Mouse (Mus musculus): ENCODE measurements at regions not wholly inside any gene's neighbourhood (a gene's known extent, or its start where the extent isn't known, plus 50 kb on each side); places are given as distances from the start of the nearest gene placed in this dataset.

GRCm38 (mm10) chr3:104712711-104713110 is 68.1 kb upstream of the Ppm1j start:
- no peak overlapping the region for H3K4me2 ChIP-seq (ENCODE audit: low read depth)
- 48% methylated on average over 3 of the region's 3 CpGs for WGBS (ENCODE audit: insufficient replicate concordance)
- no peaks in the 10 kb centered on the region for H3K27me3 ChIP-seq (ENCODE audit: control insufficient read depth, insufficient read depth, low read length)
- no peak overlapping the region for H3K9ac ChIP-seq (replicated peaks)
- DNase-seq (ENCODE audit: low read depth in 3 of 3, low spot score in 3 of 3) (no peak), ATAC-seq (ENCODE audit: insufficient read depth) (no peak)
- no peaks in the 10 kb centered on the region for H3K9me3 ChIP-seq (ENCODE audit: control insufficient read depth, low read length)
- H3K27ac ChIP-seq = no peak overlapping the region
- TF ChIP-seq CTCF (IDR thresholded peaks at IDR 0.05; ENCODE audit: low read depth) (no peak), EP300 (IDR thresholded peaks at IDR 0.05; ENCODE audit: low read depth) (no peak)
- no peaks in the 10 kb centered on the region for H3K36me3 ChIP-seq (replicated peaks; ENCODE audit: control insufficient read depth, insufficient read depth, low read depth)
- H3K4me3 ChIP-seq (ENCODE audit: insufficient read depth in 1 of 2, low read depth in 2 of 2, low read length in 2 of 2) = no peak overlapping the region
- no peaks in the 10 kb centered on the region; a peak in 1 of 4 replicates for H3K4me1 ChIP-seq (replicated peaks; ENCODE audit: control insufficient read depth in 2 of 2, insufficient read depth in 2 of 2, low read length in 1 of 2)

- DNase-seq (ENCODE audit: low read depth in 3 of 3, low spot score in 3 of 3) = peak; percentile 41 to 50 (median 50)
- Histone ChIP-seq H3K9me3 (ENCODE audit: control insufficient read depth, low read length) (no peaks in the 10 kb centered on the region), H3K9ac (replicated peaks) (no peak overlapping the region), H3K4me1 (replicated peaks; ENCODE audit: control insufficient read depth in 2 of 2, insufficient read depth in 2 of 2, low read length in 1 of 2) (no peaks in the 10 kb centered on the region; a peak in 1 of 4 replicates), H3K27me3 (ENCODE audit: control insufficient read depth, insufficient read depth, low read length) (no peaks in the 10 kb centered on the region), H3K36me3 (replicated peaks; ENCODE audit: control insufficient read depth, insufficient read depth, low read depth) (no peaks in the 10 kb centered on the region), H3K4me3 (ENCODE audit: insufficient read depth in 1 of 2, low read depth in 2 of 2, low read length in 2 of 2) (peak overlapping the region; percentile 6 to 9; a peak in 3 of 4 replicates), H3K4me2 (ENCODE audit: low read depth) (peak overlapping the region; percentile 57), H3K27ac (no peak overlapping the region)
- 0 out of 2 replicates have a peak, but pooled peaks have one; percentile 59 for ATAC-seq (ENCODE audit: insufficient read depth)
- no peak for TF ChIP-seq EP300 (IDR thresholded peaks at IDR 0.05; ENCODE audit: low read depth)
- peak; percentile 98 for TF ChIP-seq CTCF (IDR thresholded peaks at IDR 0.05; ENCODE audit: low read depth)
- 20% methylated on average over 8 of the region's 8 CpGs for WGBS (ENCODE audit: insufficient replicate concordance)
Observed at GRCm38 (mm10) chr3:104713836-104714631, 66.8 kb upstream of the Ppm1j start.

DNA sequence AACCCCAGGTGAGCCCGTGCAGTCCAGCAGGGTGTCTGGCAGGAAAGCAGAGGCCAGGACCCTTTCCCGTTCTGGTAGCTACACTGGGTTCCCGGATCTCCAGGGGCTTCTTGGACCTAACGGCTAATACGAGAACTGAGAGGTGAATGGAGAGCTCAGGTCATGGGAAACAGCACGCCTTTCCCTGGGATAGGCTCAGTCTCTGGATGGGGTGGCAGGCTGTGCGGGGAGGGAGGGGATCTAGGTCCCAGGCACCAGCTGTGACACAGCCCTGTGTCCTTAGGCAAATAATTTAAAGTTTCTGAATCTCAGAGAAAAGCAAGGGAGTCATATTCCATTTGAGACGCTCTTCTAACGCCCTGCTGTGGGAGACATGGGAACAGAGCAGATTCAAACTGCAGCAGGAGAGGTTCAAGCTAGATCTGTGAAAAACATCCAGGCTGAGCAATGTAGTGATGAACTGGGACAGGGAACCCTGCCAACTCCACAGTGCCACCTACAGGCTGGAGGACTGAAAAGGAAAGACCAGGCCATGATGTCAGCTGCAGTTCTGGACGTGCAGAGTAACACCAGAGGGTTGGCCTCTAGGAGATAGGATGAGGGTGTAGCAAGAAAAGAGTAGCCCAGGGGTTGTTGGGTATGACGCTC is 66.1 kb upstream of the Ppm1j start:
- 42% methylated on average over 11 of the region's 11 CpGs for WGBS (ENCODE audit: insufficient replicate concordance)
- Histone ChIP-seq H3K9ac (replicated peaks) (no peak overlapping the region), H3K27ac (no peak overlapping the region), H3K27me3 (ENCODE audit: control insufficient read depth, insufficient read depth, low read length) (no peaks in the 10 kb centered on the region), H3K4me3 (ENCODE audit: insufficient read depth in 1 of 2, low read depth in 2 of 2, low read length in 2 of 2) (peak overlapping the region; percentile 6 to 9; a peak in 3 of 4 replicates), H3K4me2 (ENCODE audit: low read depth) (peak overlapping the region; percentile 57), H3K4me1 (replicated peaks; ENCODE audit: control insufficient read depth in 2 of 2, insufficient read depth in 2 of 2, low read length in 1 of 2) (no peaks in the 10 kb centered on the region; a peak in 1 of 4 replicates), H3K36me3 (replicated peaks; ENCODE audit: control insufficient read depth, insufficient read depth, low read depth) (no peaks in the 10 kb centered on the region), H3K9me3 (ENCODE audit: control insufficient read depth, low read length) (no peaks in the 10 kb centered on the region)
- peak; percentile 52 to 66 (median 53) for DNase-seq (ENCODE audit: low read depth in 3 of 3, low spot score in 3 of 3)
- TF ChIP-seq CTCF (IDR thresholded peaks at IDR 0.05; ENCODE audit: low read depth) (peak; percentile 91), EP300 (IDR thresholded peaks at IDR 0.05; ENCODE audit: low read depth) (no peak)
- ATAC-seq (ENCODE audit: insufficient read depth) = peak; percentile 69; the same call in 1 of the 2 replicates
